Mouse (Mus musculus): ENCODE measurements around the gene Gm45717. TPM values are rescaled to one million over a fixed set of nuclear protein-coding genes. Genes with fewer than 3 reads are reported as not detected.

Gene Gm45717
- total and polyA plus RNA-seq, 2 experiments from 2014 or later = not detected

GRCm38 (mm10) chr7:140927181-140927580 lies 28.6 kb downstream of the Gm45717 start:
- no peak for DNase-seq (ENCODE audit: low spot score)
- H3K4me3 ChIP-seq (ENCODE audit: low read depth, low read length) = no peak overlapping the region
- H3K27me3 ChIP-seq (ENCODE audit: insufficient read depth, low read length) = peaks cover 33% of the 10 kb centered on the region
- WGBS = 91% methylated on average over 6 of the region's 6 CpGs
- H3K4me2 ChIP-seq (ENCODE audit: low read depth, low read length, poor library complexity, severe bottlenecking) = no peak overlapping the region
- no peaks in the 10 kb centered on the region for H3K36me3 ChIP-seq (ENCODE audit: insufficient read depth, low read length)
- no peak for TF ChIP-seq CTCF (IDR thresholded peaks at IDR 0.05)
- H3K4me1 ChIP-seq (ENCODE audit: insufficient read depth, low read length) = peaks cover 5% of the 10 kb centered on the region; the same call in 1 of the 2 replicates
- H3K27ac ChIP-seq (ENCODE audit: low read depth, low read length) = no peak overlapping the region
- no peaks in the 10 kb centered on the region for H3K9me3 ChIP-seq (ENCODE audit: low read length)
- ATAC-seq (ENCODE audit: low FRiP score) = no peak
- H3K9ac ChIP-seq (replicated peaks; ENCODE audit: low read length, poor library complexity, severe bottlenecking) = no peak overlapping the region

GRCm38 (mm10) chr7:140923070-140923775 lies 32.5 kb downstream of the Gm45717 start:
- peaks cover 9% of the 10 kb centered on the region; the same call in 1 of the 2 replicates for H3K4me1 ChIP-seq (ENCODE audit: insufficient read depth, low read length)
- H3K4me3 ChIP-seq (ENCODE audit: low read depth, low read length) = peak overlapping the region; percentile 40
- peaks cover 60% of the 10 kb centered on the region for H3K27me3 ChIP-seq (ENCODE audit: insufficient read depth, low read length)
- H3K36me3 ChIP-seq (ENCODE audit: insufficient read depth, low read length) = no peaks in the 10 kb centered on the region
- peak overlapping the region; percentile 80 for H3K4me2 ChIP-seq (ENCODE audit: low read depth, low read length, poor library complexity, severe bottlenecking)
- ATAC-seq (ENCODE audit: low FRiP score) (no peak), DNase-seq (ENCODE audit: low spot score) (no peak)
- H3K9me3 ChIP-seq (ENCODE audit: low read length) = no peaks in the 10 kb centered on the region
- TF ChIP-seq CTCF (IDR thresholded peaks at IDR 0.05) = no peak
- no peak overlapping the region for H3K27ac ChIP-seq (ENCODE audit: low read depth, low read length)
- 22% methylated on average over 30 of the region's 30 CpGs for WGBS
- H3K9ac ChIP-seq (replicated peaks; ENCODE audit: low read length, poor library complexity, severe bottlenecking) = peak overlapping the region; percentile 25; the same call in 1 of the 2 replicates

- no peak for TF ChIP-seq CTCF (IDR thresholded peaks at IDR 0.05)
- Histone ChIP-seq H3K27me3 (ENCODE audit: insufficient read depth, low read length) (peaks cover 60% of the 10 kb centered on the region), H3K27ac (ENCODE audit: low read depth, low read length) (no peak overlapping the region), H3K4me3 (ENCODE audit: low read depth, low read length) (peak overlapping the region; percentile 40), H3K4me1 (ENCODE audit: insufficient read depth, low read length) (peaks cover 9% of the 10 kb centered on the region; the same call in 1 of the 2 replicates), H3K9me3 (ENCODE audit: low read length) (no peaks in the 10 kb centered on the region), H3K36me3 (ENCODE audit: insufficient read depth, low read length) (no peaks in the 10 kb centered on the region), H3K9ac (replicated peaks; ENCODE audit: low read length, poor library complexity, severe bottlenecking) (peak overlapping the region; percentile 25), H3K4me2 (ENCODE audit: low read depth, low read length, poor library complexity, severe bottlenecking) (peak overlapping the region; percentile 80)
- WGBS = under 1% methylated on average over 49 of the region's 49 CpGs
- ATAC-seq (ENCODE audit: low FRiP score) (0 out of 2 replicates have a peak, but pooled peaks have one; percentile 54), DNase-seq (ENCODE audit: low spot score) (peak; percentile 45)
Observed at GRCm38 (mm10) chr7:140922398-140923069, 33.2 kb downstream of the Gm45717 start.

GRCm38 (mm10) chr7:140921225-140921975 lies 34.3 kb downstream of the Gm45717 start:
- TF ChIP-seq CTCF (IDR thresholded peaks at IDR 0.05) = no peak
- peak overlapping the region; percentile 40; the same call in 1 of the 2 replicates for H3K4me3 ChIP-seq (ENCODE audit: low read depth, low read length)
- no peaks in the 10 kb centered on the region for H3K9me3 ChIP-seq (ENCODE audit: low read length)
- DNase-seq (ENCODE audit: low spot score) (no peak), ATAC-seq (ENCODE audit: low FRiP score) (no peak)
- no peak overlapping the region for H3K9ac ChIP-seq (replicated peaks; ENCODE audit: low read length, poor library complexity, severe bottlenecking)
- 27% methylated on average over 22 of the region's 22 CpGs for WGBS
- H3K36me3 ChIP-seq (ENCODE audit: insufficient read depth, low read length) = no peaks in the 10 kb centered on the region
- peaks cover 60% of the 10 kb centered on the region for H3K27me3 ChIP-seq (ENCODE audit: insufficient read depth, low read length)
- H3K27ac ChIP-seq (ENCODE audit: low read depth, low read length) = no peak overlapping the region
- peak overlapping the region; percentile 80; the same call in 1 of the 2 replicates for H3K4me2 ChIP-seq (ENCODE audit: low read depth, low read length, poor library complexity, severe bottlenecking)
- peaks cover 9% of the 10 kb centered on the region; the same call in 1 of the 2 replicates for H3K4me1 ChIP-seq (ENCODE audit: insufficient read depth, low read length)

- no peaks in the 10 kb centered on the region for H3K9me3 ChIP-seq (ENCODE audit: low read length)
- no peak within 1 kb of the TSS for H3K4me2 ChIP-seq (ENCODE audit: low read depth, low read length, poor library complexity, severe bottlenecking)
- no peak for TF ChIP-seq CTCF (IDR thresholded peaks at IDR 0.05)
- peaks cover 9% of the 10 kb centered on the region; the same call in 1 of the 2 replicates for H3K4me1 ChIP-seq (ENCODE audit: insufficient read depth, low read length)
- H3K36me3 ChIP-seq (ENCODE audit: insufficient read depth, low read length) = no peaks in the 10 kb centered on the region
- H3K27me3 ChIP-seq (ENCODE audit: insufficient read depth, low read length) = peaks cover 60% of the 10 kb centered on the region
- ATAC-seq (ENCODE audit: low FRiP score) = no peak
- 82% methylated on average over 8 of the region's 8 CpGs for WGBS
- H3K9ac ChIP-seq (replicated peaks; ENCODE audit: low read length, poor library complexity, severe bottlenecking) = no peak within 1 kb of the TSS
- no peak within 1 kb of the TSS for H3K27ac ChIP-seq (ENCODE audit: low read depth, low read length)
- no peak within 1 kb of the TSS; the same call in 1 of the 2 replicates for H3K4me3 ChIP-seq (ENCODE audit: low read depth, low read length)
- DNase-seq (ENCODE audit: low spot score) = no peak
Observed at GRCm38 (mm10) chr7:140920418-140921029, 35.2 kb downstream of the Gm45717 start, which contains the start of gene Nlrp6. Gene Nlrp6, plus strand, starts transcription at chr7:140920902.

Measured in midbrain, postnatal 0 days (tissue).